Mouse (Mus musculus) embryonic facial prominence, embryonic 10.5 days (tissue): Measurements from ENCODE around the gene Gramd1a. TPM values are rescaled to one million over a fixed set of nuclear protein-coding genes. Genes with fewer than 3 reads are reported as not detected.

Source experiments
- DNase-seq: peaks from one replicate; pipeline ENCODE4 v3.0.0-alpha.2; 2017; ENCODE audit warnings: low spot score
- H3K27ac ChIP-seq: fragments of 300-500 bp; sonication (generic); replicated peaks from 2 replicates; pipeline ENCODE4 v1.5.1; 2016; ENCODE audit warnings: mild to moderate bottlenecking
- H3K27me3 ChIP-seq: fragments of 300-500 bp; sonication (generic); replicated peaks from 2 replicates; pipeline ENCODE4 v1.6.1; 2016; ENCODE audit warnings: low read depth, mild to moderate bottlenecking; ENCODE audit not compliant: poor library complexity, severe bottlenecking
- H3K36me3 ChIP-seq: fragments of 300-500 bp; sonication (generic); replicated peaks from 2 replicates; pipeline ENCODE4 v1.6.1; 2016; ENCODE audit warnings: mild to moderate bottlenecking, moderate library complexity
- H3K4me1 ChIP-seq: fragments of 300-500 bp; sonication (generic); 2 replicates; pipeline ENCODE4 v1.6.1; 2016
- H3K4me3 ChIP-seq: fragments of 300-500 bp; sonication (generic); 2 replicates; pipeline ENCODE4 v1.5.1; 2016; ENCODE audit warnings: mild to moderate bottlenecking, moderate library complexity
- H3K9me3 ChIP-seq: fragments of 300-500 bp; sonication (generic); 2 replicates; pipeline ENCODE4 v1.6.1; 2016; ENCODE audit warnings: mild to moderate bottlenecking
- WGBS: fragments of 180-500 bp; shearing (Covaris S2); methylation state at CpG from one replicate; pipeline ENCODE4 v1.1.7; 2016; 5-methylcytosine and 5-hydroxymethylcytosine counted together
- polyA plus RNA-seq: library from polyadenylated mRNA; unstranded; fragments of >200 nt; fragmentation: Nextera tagmentation; extraction: Ambion mirVana; gene quantifications from 2 replicates; pipeline ENCODE4 v1.2.1, GENCODE M21; 2016

Gramd1a gene
- polyA plus RNA-seq, result 96.1 and 102 TPM in 2 replicates

DNA sequence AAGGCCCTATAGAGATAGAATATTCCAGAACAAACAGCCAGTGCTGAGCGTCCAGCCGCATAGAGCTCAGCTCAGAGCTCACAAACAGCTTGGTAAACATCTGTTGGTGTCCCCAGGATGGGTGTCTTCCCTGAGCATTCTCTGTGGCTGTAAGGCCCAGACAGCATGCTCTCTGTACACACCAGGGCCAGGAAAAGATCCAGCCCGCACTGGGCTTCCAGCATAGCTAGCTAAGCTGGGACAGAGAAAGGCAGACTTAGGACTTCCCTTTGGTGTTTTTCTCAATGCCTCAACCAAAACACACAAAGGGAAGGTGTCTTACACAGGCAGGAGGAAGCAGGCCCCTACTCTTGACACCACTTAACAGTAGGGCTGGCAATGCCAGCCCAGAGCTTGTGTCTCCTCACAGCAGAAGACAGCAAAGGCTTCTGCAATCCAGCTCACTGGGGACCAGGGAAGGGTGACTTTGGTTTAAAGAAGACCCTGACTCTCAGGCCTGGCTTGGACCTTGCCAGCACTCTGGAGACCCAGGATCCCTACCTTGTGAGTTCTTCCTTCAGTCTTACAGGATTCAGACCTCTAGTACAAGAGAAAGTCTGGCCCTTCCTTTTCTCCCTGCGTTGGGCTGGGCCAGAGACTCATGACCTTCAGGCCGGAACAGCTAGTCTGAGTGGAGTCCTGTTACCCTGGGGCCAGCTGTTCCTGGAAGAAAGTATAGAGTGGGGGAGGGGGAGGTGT is at the start of gene Gramd1a:
Gene Gramd1a (minus strand): TSS at position 601 of the 738 bp plus-strand sequence.
- WGBS, result 55% methylated on average over 5 of the region's 5 CpGs

DNA sequence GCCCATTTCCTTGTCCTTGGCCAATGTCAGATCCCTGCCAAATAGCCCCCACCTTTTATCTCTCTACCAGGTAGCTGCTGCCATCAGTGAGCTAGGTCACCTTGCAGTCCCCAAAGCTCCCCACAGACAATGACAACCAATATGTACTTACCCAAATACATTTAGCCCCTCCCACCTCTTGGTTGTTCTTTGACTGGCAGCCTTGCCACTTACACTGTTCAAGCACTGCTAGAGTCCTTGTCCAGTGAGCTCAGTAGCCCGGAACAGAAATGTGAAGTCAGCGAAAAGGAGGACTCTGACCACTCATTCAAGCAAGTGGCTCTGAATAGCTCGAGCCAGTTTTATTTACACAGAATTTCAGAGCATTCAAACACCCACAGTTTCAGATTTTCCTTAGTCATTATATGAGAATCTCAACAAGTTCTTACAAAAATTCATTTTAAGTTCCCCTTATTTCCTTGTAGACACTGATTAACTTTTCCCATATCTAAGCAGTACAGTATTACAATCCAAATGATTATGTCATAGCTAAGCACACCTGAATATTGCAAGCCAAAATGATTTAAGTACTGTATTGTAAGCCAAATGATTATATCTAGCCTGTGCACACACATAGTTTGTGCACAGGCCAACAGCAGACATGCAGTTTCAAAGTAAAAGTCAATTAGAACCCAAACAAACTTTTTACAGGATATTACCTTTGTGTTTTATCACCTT is 40.1 kb upstream of the Gramd1a start:
- H3K9me3 ChIP-seq, result no peaks in the 10 kb centered on the region
- H3K4me1 ChIP-seq, result no peaks in the 10 kb centered on the region
- no peaks in the 10 kb centered on the region for H3K36me3 ChIP-seq
- WGBS, result 75% methylated on average over 3 of the region's 3 CpGs
- DNase-seq, result no peak
- no peaks in the 10 kb centered on the region for H3K27me3 ChIP-seq
- no peak overlapping the region for H3K27ac ChIP-seq
- no peak overlapping the region for H3K4me3 ChIP-seq

More for the DNA sequence above, at the start of gene Gramd1a:
- Histone ChIP-seq H3K4me3 (peak within 1 kb of the TSS; percentile 32), H3K36me3 (no peaks in the 10 kb centered on the region), H3K4me1 (peaks cover 29% of the 10 kb centered on the region), H3K27ac (peak within 1 kb of the TSS; percentile 77), H3K9me3 (no peaks in the 10 kb centered on the region), H3K27me3 (no peaks in the 10 kb centered on the region)
- DNase-seq, result peak; percentile 59

DNA sequence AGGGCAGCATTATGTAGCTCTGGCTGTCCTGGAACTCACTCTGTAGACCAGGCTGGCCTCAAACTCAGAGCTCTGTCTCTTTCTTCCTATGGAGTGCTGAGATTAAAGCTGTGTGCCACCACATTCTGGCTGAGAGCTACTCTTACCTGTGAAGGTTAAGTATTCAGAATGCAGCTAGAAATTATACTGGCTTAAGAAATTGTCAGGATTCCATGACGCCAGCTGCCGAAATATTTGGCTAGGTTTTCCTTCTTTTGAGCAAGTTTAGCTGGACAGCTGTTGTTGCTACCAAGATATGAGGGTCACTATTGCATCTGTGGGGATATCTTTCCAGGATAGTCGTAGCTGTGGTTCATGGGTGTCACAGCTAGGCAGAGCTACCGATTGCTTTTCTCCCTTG is 29.0 kb upstream of the Gramd1a start:
- Histone ChIP-seq H3K4me3 (no peak overlapping the region), H3K27me3 (no peaks in the 10 kb centered on the region), H3K9me3 (no peaks in the 10 kb centered on the region), H3K36me3 (no peaks in the 10 kb centered on the region), H3K4me1 (no peaks in the 10 kb centered on the region), H3K27ac (no peak overlapping the region)
- DNase-seq, result no peak
- WGBS, result 82% methylated on average over 4 of the region's 4 CpGs

DNA sequence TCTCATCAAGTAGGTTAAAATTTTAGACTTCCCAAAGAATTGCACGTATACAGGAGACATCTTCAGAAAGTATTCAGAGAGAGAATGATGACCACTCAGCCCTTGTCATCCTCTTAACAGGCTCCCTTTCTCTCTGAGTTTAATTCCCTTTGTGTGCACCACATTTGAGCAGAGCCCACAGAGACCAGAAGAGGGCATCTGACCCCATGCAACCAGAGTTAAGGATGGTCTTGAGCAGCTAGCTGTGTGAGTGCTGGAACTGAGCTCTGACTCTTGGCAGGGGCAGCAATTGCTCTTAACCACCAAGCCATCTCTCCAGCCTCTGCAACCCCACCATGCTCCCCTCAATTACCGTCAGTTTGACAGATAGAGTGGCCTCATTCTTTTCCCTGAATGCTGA is 27.2 kb upstream of the Gramd1a start:
- Histone ChIP-seq H3K27me3 (no peaks in the 10 kb centered on the region; the same call in 1 of the 2 replicates), H3K9me3 (no peaks in the 10 kb centered on the region), H3K36me3 (no peaks in the 10 kb centered on the region), H3K4me3 (no peak overlapping the region), H3K27ac (no peak overlapping the region), H3K4me1 (no peaks in the 10 kb centered on the region)
- WGBS, result 39% methylated on average over 2 of the region's 2 CpGs
- no peak for DNase-seq

DNA sequence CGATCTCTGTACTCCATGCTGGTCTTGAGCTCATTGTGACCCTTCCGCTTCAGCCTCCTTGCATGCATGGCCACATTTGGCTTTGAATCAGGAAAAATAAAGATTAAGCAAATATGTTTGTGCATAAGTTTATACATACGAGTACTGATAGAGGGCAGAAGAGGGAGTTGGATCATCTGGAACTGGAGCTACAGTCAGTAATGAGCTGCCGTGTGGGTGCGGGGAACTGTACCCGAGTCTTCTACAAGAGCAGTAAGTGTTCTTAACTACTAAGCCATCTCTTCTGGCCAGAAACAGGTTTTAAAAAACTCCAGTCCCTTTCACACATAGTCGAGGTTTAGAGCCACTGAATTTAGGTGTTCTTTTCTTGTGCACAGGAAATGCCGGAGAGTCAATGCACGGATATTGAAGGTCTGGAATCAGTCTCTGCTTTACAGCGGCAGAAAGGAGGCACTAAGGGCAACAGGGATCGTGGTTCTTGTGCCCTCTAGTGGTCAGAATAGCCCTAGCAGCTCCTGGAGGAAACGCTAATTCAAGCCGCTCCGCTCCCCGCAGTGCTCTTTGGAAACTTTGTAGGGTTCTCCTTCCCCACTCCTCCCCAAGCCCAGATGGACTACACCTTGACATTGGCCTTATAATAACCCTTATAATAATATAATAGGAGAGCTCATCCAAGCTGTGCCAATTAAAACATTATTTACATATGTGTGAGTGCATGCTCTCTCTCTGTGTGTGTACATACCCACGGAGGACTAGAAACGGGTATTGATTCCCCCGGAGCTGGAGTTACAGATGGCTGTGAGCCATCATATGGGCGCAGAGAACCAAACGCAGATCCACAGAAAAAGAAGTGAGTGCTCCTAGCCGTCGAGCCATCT is 21.4 kb upstream of the Gramd1a start:
- Histone ChIP-seq H3K27me3 (no peaks in the 10 kb centered on the region; the same call in 1 of the 2 replicates), H3K4me3 (0 out of 2 replicates have a peak overlapping the region, but pooled peaks have one; percentile 12), H3K36me3 (no peaks in the 10 kb centered on the region), H3K9me3 (no peaks in the 10 kb centered on the region), H3K4me1 (no peaks in the 10 kb centered on the region), H3K27ac (no peak overlapping the region)
- 32% methylated on average over 22 of the region's 22 CpGs for WGBS
- peak; percentile 77 for DNase-seq

DNA sequence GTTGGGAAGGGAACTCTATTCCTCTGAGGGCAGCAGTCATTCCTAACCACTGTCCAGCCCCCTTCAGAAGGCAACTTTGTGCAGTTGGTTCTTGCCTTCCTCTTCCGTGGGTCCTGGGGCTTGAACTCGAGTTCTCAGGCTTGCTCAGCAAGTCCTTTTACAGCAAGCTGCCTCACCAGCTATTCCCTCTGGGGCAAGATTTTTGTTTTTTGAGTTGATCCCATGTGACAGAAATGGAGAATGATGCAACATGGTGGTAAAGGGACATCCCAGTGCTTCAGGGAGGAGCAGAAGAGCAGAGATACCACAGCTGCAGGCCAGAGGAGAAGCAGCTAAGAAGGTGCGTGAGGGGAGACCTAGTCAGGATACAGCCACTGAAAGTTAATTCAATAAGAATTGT is 19.4 kb upstream of the Gramd1a start:
- no peaks in the 10 kb centered on the region for H3K36me3 ChIP-seq
- H3K27me3 ChIP-seq, result no peaks in the 10 kb centered on the region; the same call in 1 of the 2 replicates
- H3K27ac ChIP-seq, result no peak overlapping the region
- no peaks in the 10 kb centered on the region for H3K4me1 ChIP-seq
- no peaks in the 10 kb centered on the region for H3K9me3 ChIP-seq
- DNase-seq, result no peak
- no peak overlapping the region for H3K4me3 ChIP-seq
- WGBS, result 78% methylated on average over 3 of the region's 3 CpGs

DNA sequence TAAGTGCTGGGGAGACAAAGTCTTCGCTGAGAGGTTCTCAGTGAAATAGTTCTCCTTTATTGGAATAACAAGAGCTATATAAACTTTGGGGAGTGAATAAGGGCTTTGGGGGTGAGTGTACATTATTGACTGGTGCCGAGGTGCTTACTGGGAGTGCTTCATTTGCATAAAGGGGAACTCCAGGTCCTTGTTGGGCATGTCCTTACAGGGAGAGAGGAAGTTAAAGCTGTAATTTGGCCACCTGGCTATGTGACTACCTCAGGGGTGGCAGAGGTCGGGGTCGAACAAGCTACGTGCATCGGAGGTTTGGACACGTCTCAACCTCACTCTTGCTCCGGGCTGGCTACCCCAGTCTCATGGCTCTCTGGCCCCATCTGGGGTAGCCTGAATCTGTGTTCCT is 18.8 kb upstream of the Gramd1a start:
- Histone ChIP-seq H3K4me3 (no peak overlapping the region), H3K4me1 (no peaks in the 10 kb centered on the region), H3K36me3 (no peaks in the 10 kb centered on the region), H3K9me3 (no peaks in the 10 kb centered on the region), H3K27me3 (no peaks in the 10 kb centered on the region; the same call in 1 of the 2 replicates), H3K27ac (no peak overlapping the region)
- DNase-seq, result no peak
- 72% methylated on average over 8 of the region's 8 CpGs for WGBS

DNA sequence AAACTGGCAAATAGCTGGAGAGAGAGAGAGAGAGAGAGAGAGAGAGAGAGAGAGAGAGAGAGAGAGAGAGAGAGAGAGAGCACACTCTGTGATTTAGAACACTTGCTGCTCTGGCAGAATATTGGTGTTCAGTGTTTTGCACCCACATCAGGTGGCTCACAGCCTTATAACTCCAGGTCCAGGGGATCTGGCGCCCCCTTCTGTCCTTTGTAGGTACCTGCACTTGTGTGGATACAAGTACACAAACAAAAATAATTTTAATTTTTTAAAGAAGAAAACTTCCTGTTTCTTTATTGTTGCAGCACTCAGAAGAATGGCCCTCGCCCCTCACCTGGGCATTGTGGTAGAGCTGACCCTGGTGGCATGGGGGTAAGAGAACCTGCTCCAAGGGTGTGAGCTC is 16.5 kb upstream of the Gramd1a start:
- Histone ChIP-seq H3K4me1 (no peaks in the 10 kb centered on the region), H3K27ac (no peak overlapping the region), H3K36me3 (no peaks in the 10 kb centered on the region), H3K27me3 (no peaks in the 10 kb centered on the region), H3K9me3 (no peaks in the 10 kb centered on the region), H3K4me3 (no peak overlapping the region)
- 24% methylated on average over 2 of the region's 2 CpGs for WGBS
- DNase-seq, result peak; percentile 47

DNA sequence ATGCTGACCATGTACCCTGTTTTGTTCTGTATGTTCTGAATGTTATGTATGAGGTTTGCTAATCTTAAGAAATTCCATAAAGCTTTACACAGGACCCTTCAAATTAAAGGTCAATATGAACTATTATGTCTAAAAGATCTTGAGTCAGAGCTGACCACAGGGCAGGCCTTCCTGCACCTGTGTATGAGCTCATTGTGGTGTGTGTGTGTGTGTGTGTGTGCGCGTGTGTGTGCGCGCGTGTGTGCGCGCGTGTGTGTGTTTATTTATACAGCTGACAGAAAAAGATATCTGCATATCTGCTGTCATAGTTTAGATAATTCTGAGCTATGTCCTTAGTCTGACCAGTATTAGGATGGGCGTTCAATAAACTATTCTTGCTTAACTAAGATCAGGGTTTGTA is 14.8 kb upstream of the Gramd1a start:
- no peak for DNase-seq
- H3K4me3 ChIP-seq, result no peak overlapping the region
- H3K36me3 ChIP-seq, result no peaks in the 10 kb centered on the region
- H3K4me1 ChIP-seq, result no peaks in the 10 kb centered on the region
- H3K9me3 ChIP-seq, result no peaks in the 10 kb centered on the region
- no peaks in the 10 kb centered on the region for H3K27me3 ChIP-seq
- WGBS, result 95% methylated on average over 9 of the region's 9 CpGs
- H3K27ac ChIP-seq, result no peak overlapping the region

DNA sequence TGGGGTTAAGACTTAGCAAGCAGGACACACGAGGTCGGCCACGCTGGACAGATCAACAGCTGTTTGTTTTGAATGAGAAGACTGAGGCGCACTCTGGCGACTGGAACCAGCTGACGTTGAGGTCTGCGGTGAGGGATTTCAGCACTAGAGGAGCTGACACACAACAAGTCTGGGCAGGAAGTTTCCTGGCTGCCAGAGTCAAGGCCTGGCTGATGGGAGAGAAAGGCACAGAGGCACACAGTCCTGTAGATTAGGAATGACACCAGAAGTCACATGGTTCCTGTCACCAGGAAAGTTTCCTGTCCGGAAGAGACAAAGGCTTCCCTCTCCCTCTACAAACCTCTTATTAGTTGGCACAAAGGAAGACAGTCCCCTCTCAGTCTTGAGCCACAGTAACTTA is 12.7 kb upstream of the Gramd1a start:
- Histone ChIP-seq H3K4me3 (no peak overlapping the region), H3K36me3 (no peaks in the 10 kb centered on the region), H3K27ac (no peak overlapping the region), H3K27me3 (no peaks in the 10 kb centered on the region), H3K9me3 (no peaks in the 10 kb centered on the region), H3K4me1 (no peaks in the 10 kb centered on the region)
- DNase-seq, result no peak
- 60% methylated on average over 8 of the region's 8 CpGs for WGBS

DNA sequence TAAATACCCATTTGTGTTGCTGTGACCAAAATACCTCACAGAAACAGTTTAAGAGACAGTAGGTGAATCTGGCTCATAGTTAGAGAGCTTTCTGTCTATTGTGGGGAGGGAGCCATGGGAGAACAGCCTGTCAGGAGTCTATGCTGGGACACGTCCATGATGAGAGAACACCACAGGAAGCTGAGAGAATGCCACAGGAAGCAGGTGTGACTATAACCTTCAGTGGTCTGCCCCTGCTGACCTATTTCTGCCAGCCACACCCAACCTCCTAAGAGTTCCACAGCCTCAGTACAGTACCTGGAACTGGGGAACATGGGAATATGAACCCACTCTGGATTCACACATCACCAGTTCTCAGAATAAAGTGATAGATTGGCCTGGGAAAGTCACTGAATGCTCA is 9.1 kb upstream of the Gramd1a start:
- Histone ChIP-seq H3K27ac (no peak overlapping the region), H3K36me3 (no peaks in the 10 kb centered on the region), H3K27me3 (no peaks in the 10 kb centered on the region), H3K4me1 (0 out of 2 replicates have a peak, but pooled peaks cover 6% of the 10 kb centered on the region), H3K9me3 (no peaks in the 10 kb centered on the region), H3K4me3 (no peak overlapping the region)
- DNase-seq, result no peak
- WGBS, result 75% methylated on average over 1 of the region's 1 CpGs
